Mouse (Mus musculus) cerebellum, adult 8-10 months (tissue): Measurements from ENCODE around the gene Cacng4.

Experiments used
- DNase-seq: peaks from one replicate; pipeline ENCODE4 v3.0.0; 2022

Gene Cacng4

DNA sequence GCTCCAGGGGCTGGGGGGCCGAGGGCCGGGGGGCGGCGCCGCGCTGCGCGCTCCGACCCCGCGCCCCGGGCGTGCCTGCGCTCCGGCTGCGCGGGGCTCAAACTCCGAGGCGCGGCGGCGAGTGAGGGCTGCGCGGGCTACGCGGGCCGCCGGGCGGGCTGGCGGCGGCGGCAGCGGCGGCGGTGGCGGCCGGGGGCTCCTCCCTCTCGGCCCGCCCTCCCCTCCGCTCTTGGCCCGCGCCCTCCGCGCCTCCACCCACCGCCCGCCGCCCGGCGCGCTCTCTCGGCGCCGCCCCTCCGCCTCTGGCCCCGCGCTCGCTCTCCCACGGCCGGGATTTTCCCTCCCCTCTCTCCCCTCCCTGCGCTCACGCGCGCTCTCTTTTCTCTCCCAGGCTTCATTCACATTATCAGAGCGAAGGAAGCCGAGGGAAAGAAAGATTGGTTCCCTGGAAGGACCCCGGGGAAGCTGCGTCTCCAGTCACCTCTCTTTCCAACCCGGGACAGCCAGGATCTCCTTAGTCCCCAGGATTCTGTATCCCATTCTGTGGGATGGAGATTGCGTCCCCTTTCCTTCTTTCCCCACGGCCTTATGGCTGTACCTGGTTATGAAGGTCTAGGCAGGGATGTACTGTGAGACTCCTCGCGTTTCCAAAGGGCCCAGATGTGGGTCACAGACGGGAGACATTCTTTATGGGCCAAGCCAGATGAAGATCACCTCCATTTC, at the start of gene Cacng4:
Gene Cacng4, minus strand, starts transcription at position 11 of the 723 bp plus-strand sequence.
- no peak for DNase-seq

DNA sequence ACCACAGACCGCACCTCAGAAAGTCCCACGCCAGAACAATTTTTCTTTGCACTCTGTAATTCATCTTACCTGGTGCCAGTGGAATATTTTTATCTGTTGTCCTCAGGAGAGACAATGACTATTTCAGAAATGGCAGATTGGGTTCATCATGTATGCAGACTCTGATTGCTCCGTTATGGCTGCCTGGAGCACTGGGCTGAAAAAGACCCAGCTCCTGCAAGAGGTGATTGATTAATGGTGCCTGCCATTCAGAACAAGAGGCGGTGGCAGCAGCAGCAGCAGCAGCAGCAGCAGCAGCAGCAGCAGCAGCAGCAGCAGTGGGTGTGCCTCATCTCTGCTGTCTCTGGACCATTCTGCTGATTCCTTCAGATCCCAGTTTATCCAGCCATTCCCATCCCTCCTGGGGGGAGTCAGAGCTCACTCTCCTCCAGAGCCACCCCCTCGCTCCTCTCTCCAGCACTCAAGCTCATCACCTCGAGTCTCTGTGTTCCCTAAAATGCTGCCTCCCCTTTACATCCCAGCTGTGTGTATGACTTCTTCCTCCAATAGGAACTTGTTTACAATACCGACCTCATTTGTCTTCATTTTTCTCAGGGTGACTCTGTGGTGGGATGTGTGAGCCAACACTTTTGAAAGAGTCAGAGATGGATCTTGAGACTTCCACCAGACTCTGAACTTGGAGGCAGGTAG, 39.1 kb upstream of the Cacng4 start:
- DNase-seq: no peak

DNA sequence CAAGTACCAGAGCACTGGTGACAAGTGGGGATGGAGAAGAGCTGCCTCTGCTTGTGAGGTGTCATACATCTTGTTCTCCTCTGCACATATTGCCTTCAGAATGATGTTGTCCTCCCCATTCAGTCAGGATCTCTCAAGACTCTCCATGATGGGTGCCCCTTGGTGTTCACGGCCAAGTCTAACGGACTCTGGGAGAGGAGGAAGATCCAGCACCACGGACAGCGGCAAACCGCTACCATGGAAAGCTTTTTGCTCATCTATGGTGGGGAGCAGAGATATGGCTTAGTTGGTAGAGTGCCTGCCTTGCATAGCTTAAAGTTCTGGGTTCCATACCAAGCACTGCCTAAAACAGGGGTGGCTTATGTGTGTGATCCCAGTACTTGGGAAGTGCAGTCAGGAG, 22.8 kb upstream of the Cacng4 start:
- no peak for DNase-seq

DNA sequence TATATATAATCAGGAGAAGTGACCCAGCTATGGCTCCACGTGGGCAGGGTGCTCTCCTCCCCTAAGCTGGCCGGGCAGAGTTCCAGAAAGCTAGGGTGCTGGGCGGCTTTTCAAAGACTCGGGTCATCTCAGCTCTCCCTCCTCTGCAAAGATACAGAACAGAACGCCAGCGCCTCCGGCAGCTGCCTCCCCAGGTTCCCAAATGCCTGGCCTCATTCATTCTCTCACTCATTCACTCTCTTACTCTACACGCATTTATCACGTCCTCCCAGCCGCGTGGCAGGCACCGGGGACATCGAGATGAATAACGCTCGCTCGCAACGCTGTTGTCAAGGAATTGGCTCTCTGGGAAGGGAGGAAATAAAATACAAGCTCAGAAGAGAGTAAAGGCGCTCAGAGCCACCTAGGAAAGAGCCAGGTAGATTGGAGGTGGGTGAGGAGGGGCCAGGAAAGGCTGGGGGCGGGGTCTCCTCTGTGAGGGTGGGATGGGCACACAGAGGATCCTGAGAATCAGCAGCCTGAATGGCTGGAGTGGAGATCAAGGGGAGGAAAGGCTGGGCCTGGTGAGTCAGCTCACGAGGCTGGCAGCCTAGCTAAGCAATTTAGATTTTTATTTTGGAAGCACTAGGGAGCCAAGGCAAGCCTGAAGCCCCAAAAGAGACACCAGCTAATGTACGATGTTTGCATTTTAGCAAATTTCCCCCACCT, 18.7 kb upstream of the Cacng4 start:
- DNase-seq: no peak

DNA sequence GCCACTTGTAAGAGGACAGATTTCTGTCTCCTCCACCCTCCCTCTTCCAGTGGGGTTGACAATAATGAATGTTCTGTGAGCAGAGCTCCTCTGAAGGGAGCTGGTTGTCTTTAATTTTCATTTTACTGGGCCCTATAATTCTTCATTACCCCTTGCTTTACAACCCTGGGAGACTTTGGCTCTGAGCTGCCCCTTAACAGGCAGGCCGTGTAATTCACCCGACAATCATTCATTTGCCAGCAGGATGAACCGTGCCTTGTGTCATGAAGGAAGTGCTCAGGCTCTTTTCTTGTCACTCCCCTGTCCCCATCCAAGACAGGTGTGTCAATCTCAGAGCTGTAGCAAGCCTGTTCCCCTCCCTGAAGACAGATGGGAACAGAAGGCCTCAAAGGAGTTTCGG, 18.1 kb upstream of the Cacng4 start:
- no peak for DNase-seq

DNA sequence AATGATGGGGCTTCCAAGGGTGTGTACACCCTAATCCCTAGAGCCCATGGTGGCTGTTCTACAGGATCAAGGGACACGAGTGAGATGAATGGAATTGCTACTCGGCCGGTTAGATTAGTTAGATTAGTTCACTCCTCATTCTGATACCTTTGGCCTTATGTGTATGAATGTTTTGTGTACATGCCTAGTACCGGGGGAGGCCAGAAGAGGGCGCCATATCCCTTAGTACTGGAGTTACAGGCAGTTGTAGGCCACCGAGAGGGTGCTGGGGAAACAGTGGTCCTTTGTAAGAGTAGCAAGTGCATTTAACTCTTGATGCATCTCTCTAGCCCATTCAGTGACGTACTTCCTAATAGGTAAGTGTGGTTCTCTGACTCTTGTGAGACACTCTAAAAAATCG, 14.2 kb upstream of the Cacng4 start:
- DNase-seq: no peak

DNA sequence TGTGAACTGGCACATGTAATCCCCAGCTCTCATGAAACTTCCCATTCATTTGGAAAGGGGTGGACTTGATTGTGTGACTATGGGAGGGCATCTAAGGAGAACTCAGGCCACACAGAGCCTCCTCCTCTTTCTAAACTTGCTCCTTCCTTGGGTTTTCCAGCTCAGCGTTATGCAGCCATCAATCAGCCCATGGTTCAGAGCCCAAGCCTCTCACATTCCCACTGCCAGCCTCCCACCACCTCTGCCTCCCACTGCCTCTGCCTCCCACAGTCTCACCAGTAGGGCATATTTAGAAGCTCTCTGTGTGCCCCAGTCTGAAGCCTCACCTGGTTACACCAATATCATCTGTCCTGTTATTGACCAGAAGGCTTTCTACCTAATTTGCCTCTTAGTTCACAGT, 11.7 kb upstream of the Cacng4 start:
- no peak for DNase-seq

DNA sequence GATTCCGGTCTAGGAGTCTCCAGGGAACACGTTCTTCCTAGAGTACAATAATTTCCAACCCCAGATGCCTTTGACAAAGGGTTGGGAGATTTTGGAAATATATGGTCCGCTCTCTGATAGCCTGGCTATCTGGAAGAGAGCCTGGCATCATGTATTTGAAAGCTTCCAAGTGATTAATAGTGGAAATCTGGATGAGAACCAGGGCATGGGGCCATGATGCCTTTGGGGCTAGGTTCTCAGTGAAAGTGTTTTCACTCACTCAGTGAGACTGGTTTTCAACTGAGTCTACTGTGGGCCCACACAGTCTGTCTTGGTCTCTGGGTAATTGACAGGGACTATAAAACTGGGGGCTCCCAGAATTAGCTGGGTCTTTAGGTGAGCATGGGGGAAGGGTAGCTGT, 7.6 kb upstream of the Cacng4 start:
- no peak for DNase-seq

DNA sequence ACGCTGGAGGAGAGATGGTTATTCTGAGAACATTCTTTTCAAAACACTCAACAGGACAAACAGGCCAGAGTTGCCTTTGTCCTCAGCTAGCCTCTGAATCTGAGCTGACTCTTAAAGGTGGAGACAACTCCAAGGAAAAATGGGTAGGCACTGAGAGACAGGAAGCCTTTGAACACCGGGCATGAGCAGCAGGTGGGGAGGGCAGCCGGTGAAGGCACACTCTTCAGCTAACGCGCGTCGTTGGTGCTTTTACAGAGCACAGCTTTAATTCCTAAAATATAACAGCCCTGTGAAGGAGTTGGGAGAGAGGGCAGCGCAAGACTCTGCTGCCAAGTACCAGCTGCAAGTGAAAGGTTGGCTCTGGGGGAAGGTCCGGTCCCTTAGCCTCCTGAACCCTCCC, 5.0 kb upstream of the Cacng4 start:
- DNase-seq: no peak

DNA sequence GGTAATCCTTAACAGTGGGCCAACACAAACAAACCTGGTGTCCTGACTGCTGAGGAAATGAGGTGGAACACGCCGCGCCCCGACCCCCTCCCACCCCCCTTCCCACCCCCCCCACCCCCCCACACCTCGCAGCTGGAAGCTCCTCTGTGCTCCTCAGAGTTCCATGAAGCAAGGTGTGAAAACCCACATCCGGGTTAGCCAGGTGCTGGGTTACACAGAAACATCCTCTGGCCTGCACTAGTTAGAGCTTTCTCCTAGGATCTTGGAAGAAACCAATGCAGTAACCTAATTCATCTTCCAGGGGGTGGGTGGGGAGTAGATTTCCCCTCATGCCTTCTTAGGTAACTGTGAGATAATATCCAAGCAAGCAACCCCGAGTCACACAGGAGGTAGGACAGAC, 2.0 kb upstream of the Cacng4 start:
- DNase-seq: no peak

DNA sequence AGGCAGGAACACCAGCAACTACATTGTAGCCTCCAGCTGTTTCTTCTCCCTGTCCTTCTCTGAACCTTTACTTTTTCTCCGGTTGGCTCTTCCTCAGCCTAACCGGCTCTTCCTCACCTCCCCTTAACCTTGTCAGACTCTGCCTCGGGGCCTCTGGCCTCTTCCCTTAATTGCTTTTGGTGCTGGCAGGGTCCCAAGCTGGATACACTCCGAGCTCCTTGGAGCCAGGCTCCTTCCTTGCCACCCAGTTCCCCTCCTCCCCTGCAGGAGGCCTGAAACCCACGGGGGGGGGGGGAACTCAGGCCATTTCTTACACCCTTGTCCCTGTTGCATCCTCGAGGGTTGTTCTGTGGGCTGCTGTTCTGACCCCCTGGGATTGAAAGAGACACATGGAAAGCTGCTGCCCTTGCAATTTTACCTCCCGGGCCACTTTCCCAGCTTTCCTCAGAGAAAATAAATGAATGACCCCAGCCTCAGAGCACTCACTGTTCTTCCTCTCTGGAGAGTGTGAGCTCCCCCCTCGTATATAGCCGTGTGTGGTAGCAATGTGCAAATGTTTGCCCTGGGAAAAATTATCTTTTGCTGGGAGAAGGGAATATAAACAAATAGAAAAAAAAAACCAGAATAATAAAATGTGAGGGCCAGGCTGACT, 1.2 kb upstream of the Cacng4 start:
- no peak for DNase-seq

DNA sequence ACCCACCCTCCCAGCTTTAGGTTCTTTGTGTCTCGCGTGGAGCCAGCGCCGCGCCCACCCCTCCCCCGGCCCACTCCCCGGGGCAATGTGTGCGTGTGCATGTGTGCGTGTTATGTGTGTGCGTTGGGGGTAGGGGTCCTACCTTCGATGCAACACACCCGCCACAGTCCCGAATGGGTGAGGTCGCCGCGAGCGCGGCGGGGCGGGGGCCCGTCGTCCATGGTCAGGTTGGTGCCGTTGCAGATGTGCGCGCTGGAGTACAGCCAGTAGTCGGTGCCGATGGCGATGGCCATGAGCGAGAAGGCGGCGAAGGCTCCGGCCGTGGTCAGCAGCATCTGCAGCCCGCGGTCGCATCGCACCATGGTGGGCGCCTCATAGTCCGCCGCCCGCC, 259 bp downstream of the Cacng4 start:
- DNase-seq: no peak

DNA sequence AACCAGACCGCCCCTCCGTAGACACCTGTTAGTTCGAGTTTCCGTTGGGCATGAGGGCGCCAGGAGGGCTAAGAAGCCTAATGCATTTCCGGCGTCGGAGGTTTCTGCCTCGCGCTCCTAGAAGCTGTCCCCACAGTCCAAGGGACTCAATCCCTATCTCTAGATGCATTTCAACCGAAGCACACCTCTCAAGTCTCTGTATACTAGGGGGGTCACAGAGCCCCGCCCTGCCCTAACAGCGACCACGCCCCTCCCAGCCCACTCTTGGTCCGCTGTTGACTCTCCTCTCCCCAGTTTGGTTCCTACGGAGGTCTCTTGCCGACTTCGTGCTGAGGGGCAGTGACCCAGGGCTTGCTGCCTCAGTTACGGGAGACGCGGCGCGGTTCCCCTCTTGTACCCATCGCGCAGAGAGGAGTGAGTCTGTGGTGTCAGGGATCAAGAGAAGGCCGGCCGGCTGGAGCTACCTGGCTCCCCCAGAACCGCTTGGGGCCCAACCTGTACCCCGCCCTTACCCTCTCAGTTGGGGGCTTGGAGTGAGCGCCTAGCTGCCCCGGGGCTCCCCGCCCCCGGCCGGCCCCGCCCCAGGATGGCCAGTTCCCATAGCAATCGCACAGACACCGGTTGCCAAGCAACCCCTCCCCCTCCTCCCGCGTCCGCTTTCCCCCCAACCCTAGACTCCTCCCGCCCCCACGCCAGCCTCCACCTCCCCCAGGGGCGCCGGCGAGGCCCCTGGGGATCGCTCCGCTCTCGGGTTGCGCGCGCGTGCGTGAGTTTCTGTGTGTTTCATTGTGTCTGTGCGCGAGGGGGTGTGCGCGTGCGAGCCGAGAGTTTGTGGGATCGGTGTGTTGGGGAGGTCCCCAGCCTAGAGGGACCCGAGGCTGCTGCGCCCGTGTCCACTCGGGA, 906 bp downstream of the Cacng4 start:
- no peak for DNase-seq

DNA sequence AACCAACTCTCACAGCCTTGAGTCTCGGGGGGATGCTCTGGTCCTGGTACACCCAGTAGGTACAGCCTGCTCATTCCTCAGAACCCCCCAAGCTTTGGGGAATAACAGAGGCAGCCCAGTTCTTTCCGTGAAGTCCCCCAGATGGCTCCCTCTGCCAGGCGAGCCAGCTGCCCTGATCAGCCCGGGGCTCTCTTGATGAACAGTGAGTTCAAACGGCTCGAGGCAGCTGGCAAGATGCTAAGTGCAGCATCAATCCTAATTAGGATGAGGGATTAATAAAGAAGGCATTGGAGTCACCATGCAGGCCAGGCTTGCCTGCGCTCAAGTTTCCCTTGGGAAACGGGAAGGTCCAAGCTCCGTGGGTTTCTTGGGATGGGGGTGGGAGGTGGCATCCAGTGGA, 2.2 kb downstream of the Cacng4 start:
- DNase-seq: no peak

DNA sequence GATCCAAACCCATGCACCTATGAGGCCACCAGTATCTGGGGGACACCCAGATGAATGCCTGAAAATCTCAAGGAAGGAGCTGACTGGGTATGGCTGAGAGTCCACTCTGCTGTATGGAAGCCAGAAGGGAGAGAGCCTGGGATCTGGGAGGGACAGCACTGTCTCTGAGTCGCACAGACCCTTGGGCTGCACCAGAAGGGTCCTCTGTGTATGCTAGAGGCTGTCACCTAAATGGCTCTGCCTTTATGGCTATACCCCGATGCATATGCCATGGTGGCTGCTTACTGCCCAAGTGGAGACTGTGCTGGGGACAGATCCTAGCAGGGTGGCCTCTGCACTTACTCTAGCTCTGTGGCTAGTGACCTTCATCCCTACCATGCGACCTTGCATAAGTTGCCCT, 8.6 kb downstream of the Cacng4 start:
- DNase-seq: no peak

DNA sequence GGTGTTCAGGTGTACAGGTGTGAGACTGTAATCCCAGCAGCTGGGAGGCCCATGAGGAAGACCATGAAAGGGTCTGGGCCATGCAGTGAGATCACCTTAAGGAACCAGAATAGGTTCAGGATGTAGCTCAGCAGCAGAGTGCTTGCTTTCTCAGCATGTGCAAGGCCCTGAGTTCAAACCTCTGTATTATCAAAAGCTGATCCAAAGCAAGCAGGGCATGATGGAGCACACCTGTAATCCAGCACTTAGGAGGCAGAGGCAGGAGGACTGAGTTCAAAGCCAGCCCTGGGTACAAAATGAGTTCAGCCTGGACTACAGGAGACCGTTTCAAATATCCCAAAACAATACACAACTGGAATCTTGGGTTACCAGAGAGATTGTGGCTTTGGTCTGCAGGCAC, 9.1 kb downstream of the Cacng4 start:
- DNase-seq: no peak

DNA sequence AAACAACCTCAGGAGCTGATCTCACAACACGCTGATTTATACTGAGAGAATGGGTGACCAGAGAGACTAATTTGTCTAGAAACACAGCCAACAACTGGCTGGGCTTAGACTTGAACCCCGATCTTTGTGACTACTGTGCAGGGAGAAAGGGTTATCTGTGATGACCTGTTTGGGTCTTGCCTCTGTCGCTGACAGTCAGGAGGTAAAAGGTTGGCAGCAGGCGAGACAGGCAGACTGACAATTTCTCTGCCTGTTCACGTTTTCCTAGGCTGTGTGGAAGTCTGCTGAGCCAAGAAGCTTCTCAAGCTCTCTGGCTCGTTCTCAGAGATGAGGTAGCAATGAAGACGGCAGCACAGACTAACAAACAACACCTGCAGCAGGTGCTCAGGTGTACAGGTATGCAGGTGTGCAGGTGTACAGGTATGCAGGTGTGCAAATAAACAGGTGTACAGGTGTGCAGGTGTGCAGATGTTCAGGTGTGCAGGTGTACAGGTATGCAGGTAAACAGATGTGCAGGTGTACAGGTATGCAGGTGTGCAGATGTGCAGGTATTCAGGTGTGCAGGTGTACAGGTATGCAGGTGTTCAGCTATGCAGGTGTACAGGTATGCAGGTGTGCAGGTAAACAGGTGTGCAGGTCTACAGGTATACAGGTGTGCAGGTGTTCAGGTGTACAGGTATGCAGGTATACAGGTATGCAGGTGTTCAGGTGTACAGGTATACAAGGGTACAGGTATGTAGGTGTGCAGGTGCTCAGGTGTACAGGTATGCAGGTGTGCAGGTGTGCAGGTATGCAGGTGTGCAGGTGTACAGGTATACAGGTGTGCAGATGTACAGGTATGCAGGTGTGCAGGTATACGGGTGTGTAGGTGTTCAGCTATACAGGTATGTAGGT, 10.2 kb downstream of the Cacng4 start:
- DNase-seq: no peak

DNA sequence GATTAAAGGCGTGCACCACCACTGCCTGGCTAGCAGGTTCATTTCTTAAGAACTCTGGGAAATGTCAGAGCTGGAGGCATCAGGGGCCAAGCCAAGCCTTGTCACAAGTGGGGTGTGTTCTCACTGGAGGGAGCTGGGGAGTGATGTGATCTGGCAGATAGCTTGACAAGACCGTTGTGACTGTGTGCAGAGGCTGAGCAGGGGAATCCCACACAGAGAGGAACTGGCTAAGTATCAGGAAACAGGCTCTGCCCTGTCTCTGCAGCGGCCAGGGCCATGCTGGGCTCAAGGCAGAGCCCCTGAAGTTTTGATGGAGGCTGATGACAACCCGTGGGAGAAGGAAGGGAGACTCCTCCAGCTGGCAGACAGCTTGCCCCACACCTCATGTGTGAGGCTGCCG, 11.8 kb downstream of the Cacng4 start:
- DNase-seq: no peak

DNA sequence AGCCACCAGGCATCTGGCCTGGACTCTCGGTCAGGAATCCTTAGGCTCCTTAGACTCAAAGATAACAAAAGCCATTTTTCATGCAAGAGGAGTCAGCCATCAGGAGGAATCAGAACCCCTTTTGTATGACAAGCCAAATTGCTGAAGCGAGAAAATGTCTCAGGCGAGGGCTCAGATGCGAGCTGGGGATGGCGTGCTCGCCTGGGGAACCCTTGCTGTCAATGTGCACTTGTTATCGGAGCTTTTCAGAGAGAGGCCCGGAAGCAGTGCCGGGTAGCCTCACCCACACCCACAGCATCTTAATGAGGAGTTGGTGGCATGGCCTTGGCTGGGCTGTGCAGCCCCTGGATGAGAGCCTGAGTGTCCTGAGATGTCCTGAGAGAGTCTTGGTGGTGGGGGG, 15.5 kb downstream of the Cacng4 start:
- no peak for DNase-seq

DNA sequence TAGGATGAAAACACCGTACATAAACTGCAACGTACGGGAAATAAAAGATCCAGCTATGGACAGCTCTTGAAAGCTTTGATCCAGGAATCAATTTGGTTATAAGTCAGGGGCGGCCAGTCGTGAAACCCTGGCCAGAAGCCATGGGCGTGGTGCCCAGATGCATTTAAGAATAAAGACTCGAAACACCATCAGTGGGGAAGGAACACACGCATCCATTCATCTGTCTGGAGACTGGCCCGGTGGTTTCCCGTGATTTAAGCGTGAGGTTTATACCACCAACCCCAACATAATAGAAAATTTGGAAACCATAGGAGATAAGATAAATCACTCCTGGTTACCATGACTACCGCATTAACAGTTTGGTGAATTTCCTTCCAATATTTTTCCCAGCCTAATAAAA, 16.9 kb downstream of the Cacng4 start:
- DNase-seq: no peak

DNA sequence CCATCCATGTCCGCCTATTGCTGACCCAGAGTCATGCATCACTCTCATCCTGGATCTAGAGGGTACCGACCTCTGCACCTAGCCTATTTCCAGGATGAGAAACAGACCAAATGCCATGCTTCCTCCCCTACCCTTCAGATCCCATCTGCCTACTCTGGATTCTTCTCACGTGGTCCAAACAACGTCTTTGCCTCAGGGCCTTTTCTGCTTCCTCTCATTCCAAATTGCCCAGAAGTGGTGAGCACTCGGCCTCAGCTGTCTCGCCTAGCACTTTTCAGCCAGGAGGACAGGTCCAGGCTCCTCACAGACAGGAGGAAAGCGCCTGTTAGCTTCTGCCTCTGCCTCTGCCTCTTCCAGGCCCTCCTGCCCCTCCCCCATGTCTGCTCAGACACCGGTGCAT, 21.0 kb downstream of the Cacng4 start:
- no peak for DNase-seq

DNA sequence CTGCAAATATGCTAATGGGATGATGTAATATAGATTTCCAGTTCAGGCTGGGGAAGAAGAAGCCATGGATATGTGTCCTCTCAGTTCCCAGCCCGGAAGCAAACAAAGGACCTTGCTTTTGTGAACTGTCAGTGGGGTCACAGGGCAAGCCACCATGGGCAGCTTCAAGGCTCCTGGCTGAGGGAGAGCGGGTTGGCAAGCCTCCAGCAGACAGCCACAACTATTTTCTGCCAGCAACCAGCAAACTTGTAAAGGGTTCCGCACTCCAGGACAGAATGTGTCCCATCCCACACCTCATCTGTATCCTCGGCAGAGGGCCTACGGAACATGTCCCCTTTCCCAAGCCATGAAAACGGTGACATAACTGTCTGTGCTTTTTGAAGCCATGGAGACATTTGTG, 22.4 kb downstream of the Cacng4 start:
- DNase-seq: no peak
